Mouse (Mus musculus): ENCODE measurements around the gene Bad. TPM values are rescaled to one million over a fixed set of nuclear protein-coding genes. Genes with fewer than 3 reads are reported as not detected.

The Bad gene
- polyA plus RNA-seq, 1 experiment from 2014 or later, result 79.0 TPM

DNA sequence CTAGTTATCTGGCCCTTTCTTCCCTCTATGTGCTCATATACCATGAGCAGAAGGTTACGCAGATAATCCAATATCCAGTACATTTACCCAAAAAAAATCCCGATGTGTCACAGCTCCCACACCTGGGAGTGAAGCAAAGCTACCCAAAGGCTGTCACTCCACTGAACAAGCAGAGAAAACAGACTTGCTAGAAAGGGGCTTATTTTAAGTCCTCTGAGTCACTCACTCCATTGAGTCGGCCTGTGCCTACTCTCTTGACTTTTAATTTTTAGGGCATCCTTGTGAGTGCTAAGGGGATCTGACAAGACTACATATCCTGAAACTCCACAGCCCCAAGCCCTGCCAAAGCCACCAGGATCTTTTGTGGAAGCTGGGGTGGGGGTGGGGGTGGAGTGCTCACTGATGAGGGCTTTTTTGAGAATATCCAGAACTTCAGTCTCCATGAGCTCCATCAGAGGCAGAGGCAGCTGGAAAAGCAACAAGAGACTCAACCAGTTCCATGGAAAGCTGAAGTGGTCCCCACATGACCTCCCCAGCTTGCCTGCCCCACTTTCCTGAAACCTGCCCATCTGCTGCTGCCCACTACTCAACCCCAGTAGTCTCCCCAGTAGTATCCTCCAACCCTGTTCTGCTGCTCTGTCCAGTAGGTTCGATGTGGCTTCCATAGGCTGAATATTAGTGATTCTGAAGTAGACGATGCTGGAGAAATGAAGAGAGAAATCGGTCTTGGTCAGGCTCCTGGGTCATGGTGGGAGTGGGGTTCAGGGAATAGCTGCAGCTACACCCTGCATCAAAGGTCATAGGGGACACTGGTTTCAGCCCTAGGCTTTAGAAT is 18.5 kb upstream of the Bad start:
- Histone ChIP-seq H3K4me2 (replicated peaks; ENCODE audit: low read depth) (peak overlapping the region; percentile 70), H3K9ac (ENCODE audit: low read length) (no peak overlapping the region), H3K9me3 (ENCODE audit: control insufficient read depth, low read length) (no peaks in the 10 kb centered on the region), H3K27me3 (ENCODE audit: control insufficient read depth, insufficient read depth, low read length) (no peaks in the 10 kb centered on the region), H3K36me3 (ENCODE audit: control insufficient read depth, insufficient read depth, low read length) (no peaks in the 10 kb centered on the region), H3K4me1 (replicated peaks; ENCODE audit: control insufficient read depth, insufficient read depth) (peaks cover 16% of the 10 kb centered on the region), H3K27ac (replicated peaks) (peak overlapping the region; percentile 74), H3K4me3 (ENCODE audit: low read depth, low read length) (no peak overlapping the region)
- DNase-seq (ENCODE audit: low spot score) (no peak), ATAC-seq (ENCODE audit: low FRiP score, low TSS enrichment) (no peak)
- TF ChIP-seq EP300 (optimal IDR thresholded peaks at IDR 0.05) (no peak), CTCF (IDR thresholded peaks at IDR 0.05; ENCODE audit: low read depth) (no peak)
- 65% methylated on average over 6 of the region's 6 CpGs for WGBS

DNA sequence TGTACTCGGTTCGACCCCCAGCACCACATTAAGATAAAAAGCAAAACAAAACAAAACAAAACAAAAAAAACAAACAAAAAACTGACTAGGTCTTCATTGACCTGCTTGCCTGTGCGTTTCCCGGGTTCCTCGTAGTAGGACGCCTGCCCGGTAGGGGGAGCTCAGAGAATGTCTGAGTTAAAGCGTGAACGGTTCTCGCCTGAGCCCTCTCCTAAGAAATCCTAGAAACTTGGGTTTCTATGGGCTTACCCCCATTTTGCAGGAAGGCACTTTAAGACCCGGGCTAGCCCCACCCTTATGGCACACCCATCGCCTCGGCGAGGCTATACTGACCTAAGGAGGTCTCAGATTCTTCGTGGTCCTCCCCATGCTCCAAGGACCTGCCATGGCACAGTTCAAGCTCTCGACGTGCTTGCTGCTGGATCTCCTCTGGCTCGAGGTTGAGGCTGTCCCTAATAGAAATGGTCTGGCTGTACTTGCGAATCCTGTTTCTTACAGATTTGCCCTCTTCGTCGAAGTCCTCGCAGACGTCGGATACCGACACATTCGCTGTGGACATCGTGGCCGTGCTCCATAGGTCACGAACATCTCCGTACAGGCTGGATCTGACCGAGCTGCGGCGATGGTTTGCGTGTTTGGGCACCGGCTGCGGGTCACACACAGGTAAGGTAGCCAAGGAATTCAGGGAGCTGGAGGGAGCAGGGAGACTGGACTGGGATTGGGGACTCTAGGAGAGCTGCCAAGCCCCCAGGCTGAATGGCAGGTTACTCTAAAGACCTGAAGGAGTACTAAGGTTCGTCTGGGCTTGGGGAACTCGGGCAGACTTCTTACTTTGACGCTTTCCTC is 17.0 kb upstream of the Bad start:
- no peak for ATAC-seq (ENCODE audit: low FRiP score, low TSS enrichment)
- Histone ChIP-seq H3K27me3 (ENCODE audit: control insufficient read depth, insufficient read depth, low read length) (no peaks in the 10 kb centered on the region), H3K4me2 (replicated peaks; ENCODE audit: low read depth) (peak overlapping the region; percentile 49), H3K27ac (replicated peaks) (no peak overlapping the region; the same call in 1 of the 2 replicates), H3K36me3 (ENCODE audit: control insufficient read depth, insufficient read depth, low read length) (no peaks in the 10 kb centered on the region), H3K9ac (ENCODE audit: low read length) (peak overlapping the region; percentile 38), H3K9me3 (ENCODE audit: control insufficient read depth, low read length) (no peaks in the 10 kb centered on the region), H3K4me1 (replicated peaks; ENCODE audit: control insufficient read depth, insufficient read depth) (peaks cover 16% of the 10 kb centered on the region), H3K4me3 (ENCODE audit: low read depth, low read length) (peak overlapping the region; percentile 24)
- WGBS, result 5% methylated on average over 39 of the region's 39 CpGs
- DNase-seq (ENCODE audit: low spot score), result peak; percentile 84
- peak; percentile 85 for TF ChIP-seq CTCF (IDR thresholded peaks at IDR 0.05; ENCODE audit: low read depth)
- no peak for TF ChIP-seq EP300 (optimal IDR thresholded peaks at IDR 0.05)

DNA sequence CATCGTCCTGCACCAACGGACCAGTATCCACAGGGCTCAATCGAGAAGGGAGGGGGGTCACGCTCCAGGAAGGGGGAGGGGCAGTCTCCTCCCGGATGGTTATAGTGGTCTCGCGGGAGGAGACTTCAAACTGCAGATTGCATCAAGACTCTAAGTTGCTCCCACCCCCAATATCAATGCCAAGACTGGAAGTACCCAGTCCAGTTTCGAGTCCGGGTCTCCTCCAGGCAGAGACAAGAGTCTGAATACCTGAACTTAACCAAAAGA is 16.4 kb upstream of the Bad start, which contains the start of gene Catsperz:
Gene Catsperz, minus strand, starts transcription at position 74 of the 267 bp plus-strand sequence.
- Histone ChIP-seq H3K9ac (ENCODE audit: low read length) (peak within 1 kb of the TSS; percentile 38), H3K4me1 (replicated peaks; ENCODE audit: control insufficient read depth, insufficient read depth) (peaks cover 13% of the 10 kb centered on the region), H3K9me3 (ENCODE audit: control insufficient read depth, low read length) (no peaks in the 10 kb centered on the region), H3K4me2 (replicated peaks; ENCODE audit: low read depth) (peak within 1 kb of the TSS; percentile 49), H3K27ac (replicated peaks) (peak within 1 kb of the TSS; percentile 88), H3K4me3 (ENCODE audit: low read depth, low read length) (peak within 1 kb of the TSS; percentile 24), H3K27me3 (ENCODE audit: control insufficient read depth, insufficient read depth, low read length) (no peaks in the 10 kb centered on the region), H3K36me3 (ENCODE audit: control insufficient read depth, insufficient read depth, low read length) (no peaks in the 10 kb centered on the region)
- no peak for ATAC-seq (ENCODE audit: low FRiP score, low TSS enrichment)
- DNase-seq (ENCODE audit: low spot score), result no peak
- WGBS, result 11% methylated on average over 9 of the region's 9 CpGs
- no peak for TF ChIP-seq CTCF (IDR thresholded peaks at IDR 0.05; ENCODE audit: low read depth)
- no peak for TF ChIP-seq EP300 (optimal IDR thresholded peaks at IDR 0.05)

DNA sequence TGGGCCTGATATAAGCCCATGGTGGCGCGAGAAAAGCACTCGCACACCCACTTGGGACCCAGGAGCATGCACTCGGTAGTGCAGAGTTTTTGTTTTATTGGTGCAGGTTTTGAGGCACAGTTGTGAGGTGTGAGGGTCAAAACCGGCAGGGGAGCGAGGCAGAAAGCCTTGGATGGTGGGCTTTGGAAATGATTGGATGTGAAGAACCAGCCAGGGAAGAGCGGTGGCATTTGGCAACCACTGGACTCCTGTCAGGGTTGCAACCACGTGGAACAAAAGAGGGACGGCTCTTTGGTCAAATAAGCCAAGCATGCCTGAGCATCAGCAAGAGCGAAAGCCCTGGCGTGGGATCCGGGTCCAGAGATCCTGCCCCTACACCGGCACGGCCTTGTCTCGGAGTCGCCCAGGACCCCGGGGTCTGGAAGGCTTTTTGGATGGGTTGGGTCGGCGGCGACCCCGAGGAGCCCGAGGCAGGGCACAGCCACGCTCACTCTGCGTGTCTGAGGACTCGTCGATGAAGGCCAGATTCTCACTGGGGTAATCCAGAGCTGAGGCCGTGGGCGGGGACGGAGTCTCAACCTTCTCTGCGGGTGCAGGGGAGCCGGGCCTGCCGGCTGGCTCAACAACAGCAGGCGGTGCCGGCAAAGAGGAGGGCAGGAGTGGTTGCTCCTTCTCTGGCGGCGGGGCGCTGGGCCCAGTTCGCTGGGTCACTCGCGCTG is 15.9 kb upstream of the Bad start:
- DNase-seq (ENCODE audit: low spot score) (no peak), ATAC-seq (ENCODE audit: low FRiP score, low TSS enrichment) (no peak)
- peaks cover 13% of the 10 kb centered on the region for H3K4me1 ChIP-seq (replicated peaks; ENCODE audit: control insufficient read depth, insufficient read depth)
- peak overlapping the region; percentile 49 for H3K4me2 ChIP-seq (replicated peaks; ENCODE audit: low read depth)
- peak overlapping the region; percentile 88 for H3K27ac ChIP-seq (replicated peaks)
- H3K4me3 ChIP-seq (ENCODE audit: low read depth, low read length), result peak overlapping the region; percentile 24
- H3K27me3 ChIP-seq (ENCODE audit: control insufficient read depth, insufficient read depth, low read length), result no peaks in the 10 kb centered on the region
- no peak for TF ChIP-seq CTCF (IDR thresholded peaks at IDR 0.05; ENCODE audit: low read depth)
- TF ChIP-seq EP300 (optimal IDR thresholded peaks at IDR 0.05), result no peak
- no peaks in the 10 kb centered on the region for H3K9me3 ChIP-seq (ENCODE audit: control insufficient read depth, low read length)
- H3K36me3 ChIP-seq (ENCODE audit: control insufficient read depth, insufficient read depth, low read length), result no peaks in the 10 kb centered on the region
- H3K9ac ChIP-seq (ENCODE audit: low read length), result peak overlapping the region; percentile 38
- WGBS, result 30% methylated on average over 40 of the region's 40 CpGs

DNA sequence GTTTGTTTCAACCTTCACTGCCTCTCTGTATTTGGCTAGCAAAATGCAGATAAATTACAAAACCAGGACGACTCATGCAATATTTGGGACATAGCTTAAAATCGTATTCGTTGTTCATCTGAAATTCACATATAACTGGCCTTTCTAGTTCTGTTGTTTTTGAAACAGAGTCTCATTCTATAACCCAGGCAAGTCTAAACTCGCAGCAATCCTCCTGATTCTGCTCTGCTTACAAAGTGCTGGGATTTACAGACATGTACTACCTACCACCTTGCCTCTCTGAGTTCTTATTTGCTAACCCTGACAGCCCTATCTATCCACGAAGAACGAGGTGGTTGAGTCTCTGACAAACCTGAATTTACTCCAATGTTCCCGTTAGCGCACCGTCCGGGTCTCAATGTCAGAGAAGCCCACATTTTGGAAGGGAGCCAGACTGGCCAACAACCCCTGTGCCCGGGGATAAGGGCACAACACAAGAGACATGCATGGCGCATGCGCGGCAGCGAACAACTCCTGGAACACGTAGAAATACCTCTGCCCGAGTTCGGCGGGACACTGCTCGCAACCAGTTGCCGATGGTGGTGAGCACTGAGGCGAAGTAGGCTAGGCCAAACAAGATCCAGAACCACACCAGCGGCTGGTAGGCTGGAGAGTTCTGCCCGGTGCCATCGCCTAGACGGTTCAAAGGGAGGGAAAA is 15.0 kb upstream of the Bad start:
- WGBS, result 17% methylated on average over 26 of the region's 26 CpGs
- ATAC-seq (ENCODE audit: low FRiP score, low TSS enrichment), result no peak
- H3K27me3 ChIP-seq (ENCODE audit: control insufficient read depth, insufficient read depth, low read length), result no peaks in the 10 kb centered on the region
- H3K27ac ChIP-seq (replicated peaks), result peak overlapping the region; percentile 88
- peaks cover 13% of the 10 kb centered on the region for H3K4me1 ChIP-seq (replicated peaks; ENCODE audit: control insufficient read depth, insufficient read depth)
- H3K4me3 ChIP-seq (ENCODE audit: low read depth, low read length), result peak overlapping the region; percentile 17
- peak; percentile 57 for DNase-seq (ENCODE audit: low spot score)
- no peaks in the 10 kb centered on the region for H3K36me3 ChIP-seq (ENCODE audit: control insufficient read depth, insufficient read depth, low read length)
- H3K4me2 ChIP-seq (replicated peaks; ENCODE audit: low read depth), result peak overlapping the region; percentile 41
- TF ChIP-seq CTCF (IDR thresholded peaks at IDR 0.05; ENCODE audit: low read depth) (no peak), EP300 (optimal IDR thresholded peaks at IDR 0.05) (no peak)
- no peaks in the 10 kb centered on the region for H3K9me3 ChIP-seq (ENCODE audit: control insufficient read depth, low read length)
- peak overlapping the region; percentile 38 for H3K9ac ChIP-seq (ENCODE audit: low read length)
